Mouse (Mus musculus) lung, postnatal 0 days (tissue): Measurements from ENCODE around the gene Entpd3.

Experiments used
- CTCF ChIP-seq: IDR thresholded peaks from 2 replicates; pipeline ENCODE4 v1.5.1; 2016; ENCODE audit warnings: antibody characterized with exemption, mild to moderate bottlenecking
- EP300 ChIP-seq: IDR thresholded peaks from 2 replicates; pipeline ENCODE4 v1.6.1; 2016; ENCODE audit warnings: antibody characterized with exemption, mild to moderate bottlenecking, control low read depth

GRCm38 (mm10) chr9:120518946-120519345, 20.7 kb upstream of the Entpd3 start:
- TF ChIP-seq CTCF (no peak), EP300 (no peak)
